Mouse (Mus musculus): Measurements from ENCODE around the gene Panx1. TPM values are rescaled to one million over a fixed set of nuclear protein-coding genes. Genes with fewer than 3 reads are reported as not detected.
A peak's percentile ranks its signal among the peaks of the same experiment; 100 is the strongest.

Gene Panx1
- polyA plus RNA-seq, 1 experiment from 2014 or later, result 68.8 TPM

- no peak overlapping the region for H3K4me3 ChIP-seq
- no peaks in the 10 kb centered on the region for H3K27me3 ChIP-seq (ENCODE audit: low read depth, poor library complexity, severe bottlenecking)
- no peak for DNase-seq (ENCODE audit: low spot score)
- WGBS, result 92% methylated on average over 18 of the region's 18 CpGs
- no peaks in the 10 kb centered on the region for H3K9me3 ChIP-seq (replicated peaks)
- H3K4me1 ChIP-seq, result no peaks in the 10 kb centered on the region
- no peak overlapping the region for H3K27ac ChIP-seq
- H3K36me3 ChIP-seq, result peaks cover 65% of the 10 kb centered on the region
These were observed 27.2 kb downstream of the Panx1 start for GRCm38 (mm10) chr9:15017791-15018755.

DNA sequence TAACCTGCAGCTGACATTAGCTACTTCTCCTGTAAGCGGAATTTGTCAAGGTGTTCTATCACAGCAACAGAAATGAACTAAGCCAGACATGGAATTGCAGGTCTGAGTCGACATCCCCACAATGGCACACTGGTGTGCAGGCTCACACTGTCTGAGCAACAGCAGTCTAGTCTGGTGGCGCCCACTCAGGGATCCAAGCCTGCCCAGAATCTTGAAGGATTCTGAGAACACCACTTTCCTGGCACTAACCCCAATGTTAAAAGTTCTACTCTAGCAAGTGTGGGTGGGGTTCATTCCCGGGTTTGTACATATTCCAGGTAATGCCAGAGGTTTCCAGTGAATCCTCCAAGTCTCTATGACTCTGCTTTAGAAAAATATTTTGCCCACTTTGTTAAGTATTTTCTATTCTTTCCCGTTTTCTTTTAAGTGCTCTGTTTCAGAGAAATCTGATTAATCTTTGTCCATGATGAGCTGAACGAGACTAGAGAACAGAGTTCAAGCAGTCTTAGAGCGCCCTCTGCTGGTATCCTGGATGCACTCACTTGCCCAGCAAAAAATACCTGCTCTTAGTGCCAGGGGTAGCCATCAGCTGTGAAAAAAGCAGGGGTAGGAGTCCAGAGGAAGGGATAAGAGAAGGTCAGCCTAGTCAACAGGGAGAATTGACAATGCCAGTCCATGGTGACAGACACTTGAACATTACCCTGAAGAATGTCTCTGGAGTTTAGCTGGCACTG, 29.9 kb downstream of the Panx1 start:
- no peaks in the 10 kb centered on the region for H3K9me3 ChIP-seq (replicated peaks)
- peaks cover 64% of the 10 kb centered on the region for H3K36me3 ChIP-seq
- no peaks in the 10 kb centered on the region for H3K27me3 ChIP-seq (ENCODE audit: low read depth, poor library complexity, severe bottlenecking)
- no peak overlapping the region for H3K4me3 ChIP-seq
- 63% methylated on average over 7 of the region's 7 CpGs for WGBS
- no peak overlapping the region for H3K27ac ChIP-seq
- H3K4me1 ChIP-seq, result no peaks in the 10 kb centered on the region
- peak; percentile 78 for DNase-seq (ENCODE audit: low spot score)

GRCm38 (mm10) chr9:15007566-15007965, 37.7 kb downstream of the Panx1 start:
- H3K4me3 ChIP-seq, result no peak overlapping the region
- H3K9me3 ChIP-seq (replicated peaks), result no peaks in the 10 kb centered on the region
- DNase-seq (ENCODE audit: low spot score), result no peak
- peaks cover 77% of the 10 kb centered on the region for H3K36me3 ChIP-seq
- peaks cover 19% of the 10 kb centered on the region for H3K4me1 ChIP-seq
- no peak overlapping the region for H3K27ac ChIP-seq
- 96% methylated on average over 14 of the region's 14 CpGs for WGBS
- no peaks in the 10 kb centered on the region for H3K27me3 ChIP-seq (ENCODE audit: low read depth, poor library complexity, severe bottlenecking)

DNA sequence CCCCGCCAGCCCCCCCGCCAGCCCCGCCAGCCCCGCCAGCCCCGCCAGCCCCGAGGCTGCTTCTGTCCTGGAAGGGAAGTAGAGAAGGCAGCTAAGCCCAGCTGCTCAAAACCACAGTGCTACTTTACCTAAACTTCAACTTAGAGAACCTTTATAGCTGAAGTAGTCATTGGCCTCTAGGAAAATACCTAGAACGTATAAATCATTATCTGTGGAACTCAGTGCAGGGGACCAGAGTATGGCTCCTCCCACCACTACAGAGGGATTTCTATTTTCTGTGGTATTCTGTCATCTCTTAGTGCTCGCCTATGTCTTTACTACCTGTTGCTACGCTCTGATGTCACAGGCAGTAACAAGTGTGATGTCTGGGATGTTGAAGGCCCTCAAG, 41.0 kb downstream of the Panx1 start:
- WGBS, result 45% methylated on average over 9 of the region's 9 CpGs

GRCm38 (mm10) chr9:15003676-15004297, 41.5 kb downstream of the Panx1 start:
- Histone ChIP-seq H3K9me3 (replicated peaks) (no peaks in the 10 kb centered on the region), H3K27me3 (ENCODE audit: low read depth, poor library complexity, severe bottlenecking) (no peaks in the 10 kb centered on the region), H3K4me1 (peaks cover 19% of the 10 kb centered on the region), H3K4me3 (no peak overlapping the region), H3K27ac (peak overlapping the region; percentile 54; the same call in 1 of the 2 replicates), H3K36me3 (peaks cover 65% of the 10 kb centered on the region)
- 30% methylated on average over 10 of the region's 10 CpGs for WGBS
- DNase-seq (ENCODE audit: low spot score), result peak; percentile 34

More for the DNA sequence above, 41.0 kb downstream of the Panx1 start:
- no peak for DNase-seq (ENCODE audit: low spot score)
- H3K27me3 ChIP-seq (ENCODE audit: low read depth, poor library complexity, severe bottlenecking), result no peaks in the 10 kb centered on the region
- H3K36me3 ChIP-seq, result peaks cover 69% of the 10 kb centered on the region
- peak overlapping the region; percentile 54; the same call in 1 of the 2 replicates for H3K27ac ChIP-seq
- no peaks in the 10 kb centered on the region for H3K9me3 ChIP-seq (replicated peaks)
- H3K4me1 ChIP-seq, result peaks cover 19% of the 10 kb centered on the region
- no peak overlapping the region for H3K4me3 ChIP-seq

GRCm38 (mm10) chr9:15002995-15003613, 42.2 kb downstream of the Panx1 start:
- 44% methylated on average over 6 of the region's 6 CpGs for whole genome bisulfite sequencing
- Histone ChIP-seq H3K4me3 (no peak overlapping the region), H3K36me3 (peaks cover 59% of the 10 kb centered on the region), H3K27ac (no peak overlapping the region), H3K27me3 (ENCODE audit: low read depth, poor library complexity, severe bottlenecking) (no peaks in the 10 kb centered on the region), H3K4me1 (peaks cover 19% of the 10 kb centered on the region), H3K9me3 (replicated peaks) (no peaks in the 10 kb centered on the region)
- no peak for DNase-seq (ENCODE audit: low spot score)

DNA sequence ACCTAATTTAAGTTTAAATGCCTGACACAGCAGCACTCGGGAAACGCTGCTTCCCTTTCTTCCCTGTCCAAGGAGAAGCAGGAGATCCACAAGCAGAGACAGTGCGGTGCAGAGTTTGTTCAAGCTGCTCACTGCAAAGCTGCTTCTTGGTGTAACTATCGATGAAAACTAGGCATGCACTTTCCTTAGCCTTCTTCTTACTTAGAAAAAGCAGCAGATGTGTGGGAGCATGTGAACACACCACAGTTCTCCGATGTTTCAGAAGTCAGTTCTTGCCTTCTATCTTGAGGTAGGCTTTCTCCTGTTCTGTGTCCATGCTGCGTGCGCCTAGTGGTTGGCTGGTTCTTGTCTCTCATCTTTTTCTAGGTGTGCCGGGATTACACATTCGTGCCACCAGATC, 46.5 kb downstream of the Panx1 start:
- H3K4me3 ChIP-seq, result no peak overlapping the region
- no peak for DNase-seq (ENCODE audit: low spot score)
- peaks cover 7% of the 10 kb centered on the region for H3K4me1 ChIP-seq
- no peaks in the 10 kb centered on the region for H3K27me3 ChIP-seq (ENCODE audit: low read depth, poor library complexity, severe bottlenecking)
- H3K27ac ChIP-seq, result no peak overlapping the region
- peaks cover 18% of the 10 kb centered on the region for H3K36me3 ChIP-seq
- no peaks in the 10 kb centered on the region for H3K9me3 ChIP-seq (replicated peaks)
- WGBS, result 87% methylated on average over 9 of the region's 9 CpGs

- WGBS, result 82% methylated on average over 11 of the region's 11 CpGs
- Histone ChIP-seq H3K27ac (no peak overlapping the region), H3K27me3 (ENCODE audit: low read depth, poor library complexity, severe bottlenecking) (no peaks in the 10 kb centered on the region), H3K9me3 (replicated peaks) (no peaks in the 10 kb centered on the region), H3K4me3 (no peak overlapping the region), H3K36me3 (peaks cover 12% of the 10 kb centered on the region), H3K4me1 (no peaks in the 10 kb centered on the region)
- DNase-seq (ENCODE audit: low spot score), result no peak
These were observed 47.8 kb downstream of the Panx1 start for GRCm38 (mm10) chr9:14997271-14998055.

DNA sequence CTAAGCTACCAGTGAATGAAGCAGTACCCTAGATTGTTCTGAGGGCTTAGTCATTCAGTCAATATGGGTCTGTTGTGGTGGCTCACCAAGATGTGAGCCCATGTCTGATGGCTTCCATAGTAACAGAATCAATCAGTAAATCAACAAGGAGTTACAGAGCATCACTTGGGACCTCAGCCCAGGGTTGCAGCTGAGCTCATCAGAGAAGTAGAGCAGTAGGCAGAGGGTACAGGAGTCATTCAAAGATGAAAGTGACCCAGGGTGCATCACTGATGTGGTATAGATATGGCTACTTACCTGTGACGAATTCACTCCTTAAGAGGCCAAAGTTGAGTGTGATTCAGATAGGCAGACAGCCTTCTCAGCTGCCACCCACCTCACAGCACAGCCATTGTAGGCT, 49.8 kb downstream of the Panx1 start:
- Histone ChIP-seq H3K27ac (no peak overlapping the region), H3K27me3 (ENCODE audit: low read depth, poor library complexity, severe bottlenecking) (no peaks in the 10 kb centered on the region), H3K4me1 (no peaks in the 10 kb centered on the region), H3K36me3 (no peaks in the 10 kb centered on the region), H3K9me3 (replicated peaks) (no peaks in the 10 kb centered on the region), H3K4me3 (no peak overlapping the region)
- WGBS, result 72% methylated on average over 1 of the region's 1 CpGs
- DNase-seq (ENCODE audit: low spot score), result no peak

DNA sequence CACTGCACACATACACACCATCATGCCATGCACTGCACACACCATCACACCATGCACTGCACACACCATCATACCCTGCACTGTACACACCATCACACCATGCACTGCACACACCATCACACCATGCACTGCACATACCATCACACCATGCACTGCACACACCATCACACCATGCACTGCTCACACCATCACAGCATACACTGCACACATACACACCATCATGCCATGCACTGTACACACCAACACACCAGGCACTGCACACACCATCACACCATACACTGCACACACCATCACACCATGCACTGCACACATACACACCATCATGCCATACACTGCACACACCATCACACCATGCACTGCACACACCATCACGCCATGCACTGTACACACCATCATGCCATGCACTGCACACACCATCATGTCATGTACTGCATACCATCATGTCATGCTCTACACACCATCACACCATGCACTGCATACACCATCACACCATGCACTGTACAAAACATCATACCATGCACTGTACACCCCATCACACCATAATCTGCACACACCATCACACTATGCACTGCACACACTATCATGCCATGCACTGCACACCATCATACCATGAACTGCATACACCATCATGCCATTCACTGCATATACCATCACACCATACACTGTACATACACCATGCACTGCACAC, 56.5 kb downstream of the Panx1 start:
- DNase-seq (ENCODE audit: low spot score), result no peak
- H3K27me3 ChIP-seq (ENCODE audit: low read depth, poor library complexity, severe bottlenecking), result no peaks in the 10 kb centered on the region
- no peaks in the 10 kb centered on the region for H3K36me3 ChIP-seq
- no peaks in the 10 kb centered on the region for H3K9me3 ChIP-seq (replicated peaks)
- 94% methylated on average over 1 of the region's 1 CpGs for WGBS
- no peak overlapping the region for H3K4me3 ChIP-seq
- H3K4me1 ChIP-seq, result no peaks in the 10 kb centered on the region
- H3K27ac ChIP-seq, result no peak overlapping the region

DNA sequence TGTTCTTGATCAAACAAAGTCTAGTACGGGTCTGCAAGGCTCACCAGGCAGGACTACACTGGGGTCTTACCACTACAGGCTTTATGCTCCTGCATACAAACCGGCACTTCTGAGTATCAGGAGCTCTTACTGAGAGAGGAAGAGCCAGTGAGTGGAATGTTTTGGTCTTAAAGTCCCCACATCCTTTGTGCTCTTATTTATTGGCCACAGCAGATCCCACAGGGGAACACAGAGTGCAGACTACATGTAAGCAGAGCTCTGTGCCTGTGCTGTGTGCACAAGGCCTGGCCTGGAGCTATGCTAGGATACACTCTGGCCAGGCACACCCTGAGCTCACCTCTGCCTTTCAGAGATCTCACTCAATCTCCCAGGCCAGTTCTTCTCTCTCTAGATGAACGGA, 62.1 kb downstream of the Panx1 start:
- Histone ChIP-seq H3K27me3 (ENCODE audit: low read depth, poor library complexity, severe bottlenecking) (no peaks in the 10 kb centered on the region), H3K4me3 (no peak overlapping the region), H3K27ac (no peak overlapping the region), H3K36me3 (no peaks in the 10 kb centered on the region), H3K4me1 (no peaks in the 10 kb centered on the region), H3K9me3 (replicated peaks) (no peaks in the 10 kb centered on the region)
- 84% methylated on average over 3 of the region's 3 CpGs for WGBS
- DNase-seq (ENCODE audit: low spot score), result no peak
